Mouse (Mus musculus) liver, embryonic 16.5 days (tissue): Measurements from ENCODE around the gene Ubl5. TPM values are rescaled to one million over a fixed set of nuclear protein-coding genes. Genes with fewer than 3 reads are reported as not detected.
A peak's percentile ranks its signal among the peaks of the same experiment; 100 is the strongest.
"Not testable (repeated sequence)": the region's sequence is repeated elsewhere in the genome, so short reads cannot be mapped to it uniquely, and the experiment has no call there.

Experiments
- ATAC-seq: fragments of 200-750 bp; cut with Nextera tagmentation; 2 replicates; pipeline ENCODE4 v1.8.0; 2017; ENCODE audit warnings: low read depth, mild to moderate bottlenecking, moderate number of reproducible peaks, moderate library complexity
- H3K27ac ChIP-seq: fragments of 300-500 bp; sonication (generic); 2 replicates; pipeline ENCODE4 v1.5.1; 2014; ENCODE audit warnings: mild to moderate bottlenecking, low read length
- H3K27me3 ChIP-seq: fragments of 300-500 bp; sonication (generic); 2 replicates; pipeline ENCODE4 v1.6.1; 2014; ENCODE audit warnings: low read depth, low read length, mixed read lengths; ENCODE audit not compliant: control insufficient read depth, insufficient read depth
- H3K36me3 ChIP-seq: fragments of 300-500 bp; sonication (generic); 2 replicates; pipeline ENCODE4 v1.6.1; 2014; ENCODE audit warnings: mild to moderate bottlenecking; ENCODE audit not compliant: control insufficient read depth, insufficient read depth
- H3K4me1 ChIP-seq: fragments of 300-500 bp; sonication (generic); 2 replicates; pipeline ENCODE4 v1.6.1; 2014; ENCODE audit warnings: low read depth, low read length, mixed read lengths; ENCODE audit not compliant: control insufficient read depth
- H3K4me2 ChIP-seq: fragments of 300-500 bp; sonication (generic); 2 replicates; pipeline ENCODE4 v1.6.1; 2014; ENCODE audit warnings: low read depth, low read length, mixed read lengths
- H3K4me3 ChIP-seq: fragments of 300-500 bp; sonication (generic); 2 replicates; pipeline ENCODE4 v1.5.1; 2014; ENCODE audit warnings: low read depth, mild to moderate bottlenecking, low read length
- H3K9ac ChIP-seq: fragments of 300-500 bp; sonication (generic); 2 replicates; pipeline ENCODE4 v1.6.1; 2014; ENCODE audit warnings: low read depth, low read length
- H3K9me3 ChIP-seq: fragments of 300-500 bp; sonication (generic); replicated peaks from 2 replicates; pipeline ENCODE4 v1.6.1; 2016; ENCODE audit warnings: low read length; ENCODE audit not compliant: control insufficient read depth
- WGBS: fragments of 180-500 bp; shearing (Covaris S2); extraction: QIAGEN DNeasy Blood & Tissue Kit; methylation state at CpG from one replicate; pipeline ENCODE4 v1.1.7; 2014; ENCODE audit not compliant: insufficient replicate concordance; 5-methylcytosine and 5-hydroxymethylcytosine counted together
- polyA plus RNA-seq: library from polyadenylated mRNA; unstranded; fragments of >200 nt; fragmentation: Nextera tagmentation; extraction: Ambion mirVana; gene quantifications from 2 replicates; pipeline ENCODE4 v1.2.1, GENCODE M21; 2015

Ubl5 gene
- polyA plus RNA-seq, 1 experiment from 2014 or later = 207 TPM

GRCm38 (mm10) chr9:20685081-20685861 is 42.6 kb downstream of the Ubl5 start:
- no peak for ATAC-seq
- Histone ChIP-seq H3K4me2 (no peak overlapping the region), H3K9me3 (no peaks in the 10 kb centered on the region), H3K27ac (no peak overlapping the region), H3K36me3 (no peaks in the 10 kb centered on the region), H3K4me3 (no peak overlapping the region), H3K4me1 (no peaks in the 10 kb centered on the region), H3K27me3 (no peaks in the 10 kb centered on the region), H3K9ac (no peak overlapping the region)
- WGBS = 45% methylated on average over 17 of the region's 17 CpGs

GRCm38 (mm10) chr9:20689403-20689802 is 46.7 kb downstream of the Ubl5 start:
- Histone ChIP-seq H3K27me3 (peaks cover 2% of the 10 kb centered on the region), H3K4me3 (no peak overlapping the region), H3K9ac (no peak overlapping the region), H3K9me3 (no peaks in the 10 kb centered on the region), H3K4me2 (no peak overlapping the region), H3K27ac (no peak overlapping the region), H3K36me3 (no peaks in the 10 kb centered on the region), H3K4me1 (no peaks in the 10 kb centered on the region)
- WGBS = 33% methylated on average over 1 of the region's 1 CpGs
- no peak for ATAC-seq

DNA sequence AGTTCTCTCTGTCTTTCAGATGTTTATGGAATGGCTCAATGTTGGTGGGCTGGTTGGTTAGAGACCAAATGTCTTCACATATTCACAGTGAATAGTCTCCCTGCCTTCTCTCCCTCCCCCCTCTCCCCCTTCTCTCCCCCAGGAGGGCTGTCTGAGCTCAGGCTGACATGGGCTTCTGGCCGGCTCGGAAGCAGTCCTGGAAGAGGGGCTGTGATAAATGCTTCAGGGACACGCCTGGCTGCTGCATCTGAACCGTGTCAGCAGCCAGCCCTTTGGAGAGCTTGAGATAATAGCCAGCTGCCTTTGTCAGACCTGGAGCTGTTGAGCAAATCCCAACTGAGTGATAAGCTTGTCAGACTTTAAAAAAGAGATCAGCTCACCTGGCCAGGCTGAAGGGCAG is 47.2 kb downstream of the Ubl5 start:
- no peak for ATAC-seq

DNA sequence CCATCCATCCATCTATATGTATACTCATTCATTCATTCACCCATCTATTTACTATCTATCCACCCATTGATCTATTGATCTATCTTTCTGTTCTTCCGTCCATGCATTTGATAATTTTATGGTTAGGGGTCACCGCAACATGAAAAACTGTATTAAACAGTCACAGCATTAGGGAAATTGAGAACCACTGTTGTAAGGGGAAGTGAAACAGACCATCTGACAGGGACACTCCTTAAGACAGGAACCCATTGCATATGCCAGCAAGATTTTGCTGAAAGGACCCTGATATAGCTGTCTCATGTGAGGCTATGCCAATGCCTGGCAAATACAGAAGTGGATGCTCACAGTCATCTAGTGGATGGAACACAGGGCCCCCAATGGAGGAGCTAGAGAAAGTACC is 47.8 kb downstream of the Ubl5 start:
- not testable (repeated sequence) for H3K4me3 ChIP-seq, H3K36me3 ChIP-seq, H3K4me1 ChIP-seq, H3K27ac ChIP-seq, H3K9me3 ChIP-seq, H3K9ac ChIP-seq, ATAC-seq, H3K4me2 ChIP-seq
- peaks cover 11% of the 10 kb centered on the region for H3K27me3 ChIP-seq
- 74% methylated on average over 2 of the region's 2 CpGs for WGBS

More for the DNA sequence above, 47.2 kb downstream of the Ubl5 start:
- Histone ChIP-seq H3K9me3 (no peaks in the 10 kb centered on the region), H3K4me1 (no peaks in the 10 kb centered on the region), H3K4me3 (no peak overlapping the region), H3K9ac (no peak overlapping the region), H3K4me2 (no peak overlapping the region), H3K36me3 (no peaks in the 10 kb centered on the region), H3K27me3 (peaks cover 7% of the 10 kb centered on the region), H3K27ac (no peak overlapping the region)
- WGBS = 13% methylated on average over 4 of the region's 4 CpGs

GRCm38 (mm10) chr9:20692863-20693262 is 50.2 kb downstream of the Ubl5 start:
- H3K4me2 ChIP-seq = no peak overlapping the region
- no peaks in the 10 kb centered on the region for H3K9me3 ChIP-seq
- no peaks in the 10 kb centered on the region for H3K4me1 ChIP-seq
- H3K27ac ChIP-seq = no peak overlapping the region
- ATAC-seq = no peak
- H3K9ac ChIP-seq = no peak overlapping the region
- peaks cover 14% of the 10 kb centered on the region for H3K27me3 ChIP-seq
- no peaks in the 10 kb centered on the region for H3K36me3 ChIP-seq
- WGBS = 82% methylated on average over 3 of the region's 3 CpGs
- H3K4me3 ChIP-seq = no peak overlapping the region

DNA sequence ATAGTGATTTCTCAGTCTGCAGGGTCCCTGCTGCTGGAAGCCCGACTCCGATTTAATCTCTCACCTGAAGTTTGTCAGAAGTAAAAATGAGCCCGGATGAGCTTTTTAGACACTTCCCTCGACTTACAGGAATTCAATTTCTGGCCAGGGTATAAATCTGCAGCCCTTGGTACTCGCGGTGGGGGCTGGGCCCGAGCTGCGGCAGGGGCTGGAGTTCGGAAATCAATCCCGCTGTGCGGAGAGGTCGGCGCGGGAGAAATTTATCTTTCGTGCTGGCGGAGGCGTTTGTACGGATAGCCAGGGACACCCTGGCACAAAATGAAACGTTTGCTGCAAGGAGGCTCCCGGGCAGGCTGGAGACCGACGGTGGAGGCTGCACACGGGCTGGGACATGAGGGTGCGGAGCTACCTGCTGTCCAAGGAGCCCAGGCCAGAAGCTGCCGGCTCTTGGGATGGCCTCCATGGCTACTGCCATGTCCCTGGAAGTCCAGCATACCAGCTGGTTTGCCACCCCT is 52.1 kb downstream of the Ubl5 start:
- no peak for ATAC-seq
- 6% methylated on average over 25 of the region's 25 CpGs for WGBS
- H3K9me3 ChIP-seq = no peaks in the 10 kb centered on the region
- H3K4me1 ChIP-seq = no peaks in the 10 kb centered on the region
- no peak overlapping the region for H3K9ac ChIP-seq
- H3K27ac ChIP-seq = no peak overlapping the region
- peaks cover 14% of the 10 kb centered on the region for H3K27me3 ChIP-seq
- H3K36me3 ChIP-seq = no peaks in the 10 kb centered on the region
- peak overlapping the region; percentile 22 for H3K4me3 ChIP-seq
- H3K4me2 ChIP-seq = peak overlapping the region; percentile 45

DNA sequence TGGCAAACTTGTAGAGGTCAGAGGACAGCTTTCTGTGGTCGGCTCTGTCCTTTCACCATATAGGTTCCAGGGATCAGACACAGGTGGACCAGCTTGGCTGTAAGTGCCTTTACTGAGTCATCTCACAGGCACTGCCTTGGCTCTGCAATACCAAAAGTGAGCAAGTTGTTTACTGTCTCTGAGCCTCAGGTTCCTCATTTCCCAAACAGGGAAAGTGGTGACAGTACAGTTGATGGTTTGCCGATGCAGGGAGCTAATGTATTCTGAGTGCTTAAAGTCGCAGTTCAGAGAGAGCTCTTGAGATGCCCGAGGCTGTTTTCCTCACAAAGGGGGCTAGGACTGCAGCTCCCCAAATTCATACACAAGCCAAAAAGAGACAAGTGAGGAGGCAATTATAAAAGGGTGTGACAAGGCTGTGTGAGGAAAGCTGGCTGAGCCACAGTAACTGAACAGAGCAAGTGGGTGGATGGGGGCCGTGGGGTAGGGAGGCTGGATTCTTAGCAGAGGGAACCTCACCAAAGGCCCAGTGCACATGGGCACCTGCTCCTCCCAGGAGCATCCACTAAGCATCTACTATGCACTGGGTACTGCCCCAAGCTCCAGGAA is 53.5 kb downstream of the Ubl5 start:
- H3K27me3 ChIP-seq = peaks cover 14% of the 10 kb centered on the region
- H3K4me1 ChIP-seq = no peaks in the 10 kb centered on the region
- H3K27ac ChIP-seq = no peak overlapping the region
- 44% methylated on average over 5 of the region's 5 CpGs for WGBS
- H3K9me3 ChIP-seq = no peaks in the 10 kb centered on the region
- H3K9ac ChIP-seq = no peak overlapping the region
- H3K4me2 ChIP-seq = no peak overlapping the region
- H3K36me3 ChIP-seq = no peaks in the 10 kb centered on the region
- no peak for ATAC-seq
- H3K4me3 ChIP-seq = no peak overlapping the region
